Mouse (Mus musculus): ENCODE results near the gene Tex48. TPM values are rescaled to one million over a fixed set of nuclear protein-coding genes. Genes with fewer than 3 reads are reported as not detected.

Tex48 gene
- polyA plus RNA-seq, 1 experiment from 2014 or later, result not detected

DNA sequence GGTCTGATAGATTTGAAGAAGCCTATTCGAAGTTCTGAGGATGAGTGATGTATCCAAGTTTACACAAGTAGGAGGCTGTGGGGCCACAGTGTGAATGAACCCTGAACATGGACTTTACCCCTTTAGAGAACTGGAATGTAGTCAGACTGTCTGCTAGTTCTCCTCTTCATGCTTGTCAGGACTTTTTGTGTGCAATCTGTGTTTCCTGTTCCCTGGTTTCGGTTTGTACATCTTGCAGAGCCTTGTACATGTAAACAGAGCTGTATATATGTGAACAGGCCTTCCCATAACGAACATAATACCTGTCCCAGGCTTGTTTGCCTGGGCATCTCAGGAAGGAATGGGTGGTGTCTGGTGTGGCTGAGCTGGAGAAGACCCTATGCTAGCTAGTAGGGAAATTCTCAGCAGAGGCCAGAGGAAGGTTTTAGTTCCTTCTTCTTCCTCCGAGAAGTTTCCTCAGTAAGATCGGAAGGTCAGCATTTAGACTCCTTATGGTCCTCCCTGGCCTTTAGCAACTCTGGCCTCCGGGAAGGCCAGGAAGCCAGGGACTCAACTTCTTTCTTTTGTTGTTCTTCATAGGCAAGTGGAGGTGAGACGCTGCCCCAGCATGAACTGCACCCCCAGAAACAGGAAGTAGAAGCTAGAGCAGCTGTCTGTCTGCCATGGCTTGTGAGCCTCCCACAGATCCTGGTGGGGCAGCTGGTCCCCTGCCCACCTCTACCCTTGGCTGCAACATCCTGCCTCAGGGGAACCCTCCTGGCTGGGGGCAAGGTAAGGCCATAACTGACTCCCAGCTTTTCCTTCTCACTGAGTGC lies 60.2 kb downstream of the Tex48 start:
- WGBS, result 77% methylated on average over 7 of the region's 7 CpGs
- no peak for ATAC-seq (ENCODE audit: insufficient number of reproducible peaks, low FRiP score, low TSS enrichment, low read depth)

DNA sequence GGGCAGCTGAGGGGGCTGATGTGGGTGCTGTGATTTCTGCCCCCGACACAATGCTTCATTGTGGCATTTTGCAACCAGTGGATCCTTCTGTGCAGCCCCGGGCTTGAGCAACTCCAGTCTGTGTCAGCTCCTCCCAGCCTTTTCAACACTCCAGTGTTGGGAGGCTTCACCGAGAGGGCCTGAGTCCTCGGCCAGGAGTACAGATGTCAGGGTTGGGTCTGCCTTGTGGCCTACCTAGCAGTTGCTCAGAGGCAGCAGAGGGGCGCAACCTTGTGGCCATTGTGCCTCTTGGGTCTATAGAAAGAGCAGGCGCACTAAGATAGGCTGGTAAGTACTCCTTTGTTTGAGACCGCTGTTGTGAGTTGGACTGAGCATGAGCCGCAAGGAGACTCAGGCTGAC lies 62.1 kb downstream of the Tex48 start:
- ATAC-seq (ENCODE audit: insufficient number of reproducible peaks, low FRiP score, low TSS enrichment, low read depth), result no peak
- H3K4me3 ChIP-seq, result no peak overlapping the region
- no peak overlapping the region for H3K4me2 ChIP-seq
- peaks cover 37% of the 10 kb centered on the region for H3K4me1 ChIP-seq
- H3K27ac ChIP-seq, result peak overlapping the region; percentile 59; the same call in 1 of the 2 replicates
- no peak overlapping the region for H3K9ac ChIP-seq
- 71% methylated on average over 8 of the region's 8 CpGs for WGBS
- H3K9me3 ChIP-seq, result no peaks in the 10 kb centered on the region
- no peaks in the 10 kb centered on the region for H3K27me3 ChIP-seq
- H3K36me3 ChIP-seq, result peaks cover 3% of the 10 kb centered on the region; the same call in 1 of the 2 replicates

More for the DNA sequence above, 60.2 kb downstream of the Tex48 start:
- no peak overlapping the region for H3K4me2 ChIP-seq
- no peaks in the 10 kb centered on the region for H3K36me3 ChIP-seq
- no peak overlapping the region for H3K4me3 ChIP-seq
- no peak overlapping the region for H3K9ac ChIP-seq
- H3K9me3 ChIP-seq, result no peaks in the 10 kb centered on the region
- peaks cover 35% of the 10 kb centered on the region for H3K4me1 ChIP-seq
- no peaks in the 10 kb centered on the region for H3K27me3 ChIP-seq
- no peak overlapping the region for H3K27ac ChIP-seq

DNA sequence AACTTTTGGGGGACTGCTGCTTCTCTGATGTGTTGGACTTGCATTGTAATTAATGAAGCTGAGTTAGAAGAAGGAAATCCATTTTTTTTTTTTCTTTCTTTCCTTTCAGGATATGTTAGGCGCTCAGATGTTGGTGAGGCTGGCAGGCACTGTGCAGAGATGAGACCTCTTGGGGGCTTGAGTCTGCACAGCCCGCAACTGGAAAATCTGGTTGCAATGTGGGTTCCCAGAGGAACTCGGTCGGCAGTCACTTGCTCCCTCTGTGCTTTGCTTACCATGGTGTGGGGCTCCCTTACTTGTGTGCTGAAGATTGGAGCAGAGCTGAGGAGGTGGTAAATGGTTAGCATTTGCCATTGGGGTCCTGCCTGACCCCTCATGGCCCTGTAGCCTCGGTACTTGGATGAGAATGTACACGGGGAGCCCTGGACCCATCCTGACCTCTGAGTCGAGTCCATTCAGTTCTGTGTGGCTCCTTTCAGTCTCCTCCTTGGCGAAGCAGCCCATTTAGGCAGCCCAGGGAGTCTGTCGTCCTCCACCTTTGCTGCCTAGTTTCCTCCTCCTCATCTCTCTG lies 63.0 kb downstream of the Tex48 start:
- Histone ChIP-seq H3K4me1 (peaks cover 37% of the 10 kb centered on the region), H3K9ac (peak overlapping the region; percentile 82), H3K4me2 (peak overlapping the region; percentile 83), H3K27ac (peak overlapping the region; percentile 78), H3K36me3 (peaks cover 8% of the 10 kb centered on the region; the same call in 1 of the 2 replicates), H3K4me3 (peak overlapping the region; percentile 72), H3K27me3 (no peaks in the 10 kb centered on the region), H3K9me3 (no peaks in the 10 kb centered on the region)
- ATAC-seq (ENCODE audit: insufficient number of reproducible peaks, low FRiP score, low TSS enrichment, low read depth), result no peak
- 27% methylated on average over 9 of the region's 9 CpGs for WGBS

DNA sequence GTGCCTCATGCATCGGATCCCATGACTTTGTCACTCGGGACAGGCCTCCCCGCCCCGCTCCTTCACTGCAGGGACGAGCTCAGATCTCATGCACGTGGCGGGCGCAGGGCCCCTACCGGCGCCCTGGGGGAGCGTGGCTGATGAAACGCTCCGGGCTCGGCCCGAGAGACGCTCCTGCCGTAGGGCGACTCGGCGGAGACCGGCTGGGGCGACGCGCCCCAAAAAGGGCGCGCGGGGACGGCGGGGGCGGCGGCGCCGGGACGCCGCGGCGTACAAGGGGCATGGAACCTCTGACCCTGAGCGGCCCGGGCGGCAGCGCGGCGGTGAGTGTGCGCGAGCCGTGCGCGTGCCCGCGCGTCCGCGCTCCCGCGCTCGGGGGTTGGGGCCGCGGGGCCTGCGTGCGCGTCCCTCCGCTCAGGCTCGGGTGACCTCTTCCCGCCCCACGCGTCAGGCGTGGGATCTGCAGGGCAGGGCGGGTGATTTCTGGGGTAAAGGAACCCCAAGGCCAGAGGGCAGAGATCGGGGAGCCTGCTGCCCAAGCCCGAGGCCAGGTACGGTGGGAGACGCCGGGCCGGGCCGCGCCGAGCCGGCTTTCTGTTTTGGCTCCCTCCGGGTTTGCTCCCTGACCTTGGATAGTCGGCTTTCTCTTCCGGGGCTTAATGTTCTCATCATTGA lies 63.7 kb downstream of the Tex48 start, which contains the start of gene Tmem268:
TSS of gene Tmem268 (plus strand) at position 375 of the 675 bp plus-strand sequence.
- Histone ChIP-seq H3K4me1 (peaks cover 37% of the 10 kb centered on the region), H3K4me3 (peak within 1 kb of the TSS; percentile 72), H3K9ac (peak within 1 kb of the TSS; percentile 82), H3K27ac (peak within 1 kb of the TSS; percentile 78), H3K36me3 (peaks cover 10% of the 10 kb centered on the region), H3K4me2 (peak within 1 kb of the TSS; percentile 83), H3K9me3 (no peaks in the 10 kb centered on the region), H3K27me3 (no peaks in the 10 kb centered on the region)
- peak; percentile 74 for ATAC-seq (ENCODE audit: insufficient number of reproducible peaks, low FRiP score, low TSS enrichment, low read depth)
- WGBS, result under 1% methylated on average over 78 of the region's 81 CpGs

DNA sequence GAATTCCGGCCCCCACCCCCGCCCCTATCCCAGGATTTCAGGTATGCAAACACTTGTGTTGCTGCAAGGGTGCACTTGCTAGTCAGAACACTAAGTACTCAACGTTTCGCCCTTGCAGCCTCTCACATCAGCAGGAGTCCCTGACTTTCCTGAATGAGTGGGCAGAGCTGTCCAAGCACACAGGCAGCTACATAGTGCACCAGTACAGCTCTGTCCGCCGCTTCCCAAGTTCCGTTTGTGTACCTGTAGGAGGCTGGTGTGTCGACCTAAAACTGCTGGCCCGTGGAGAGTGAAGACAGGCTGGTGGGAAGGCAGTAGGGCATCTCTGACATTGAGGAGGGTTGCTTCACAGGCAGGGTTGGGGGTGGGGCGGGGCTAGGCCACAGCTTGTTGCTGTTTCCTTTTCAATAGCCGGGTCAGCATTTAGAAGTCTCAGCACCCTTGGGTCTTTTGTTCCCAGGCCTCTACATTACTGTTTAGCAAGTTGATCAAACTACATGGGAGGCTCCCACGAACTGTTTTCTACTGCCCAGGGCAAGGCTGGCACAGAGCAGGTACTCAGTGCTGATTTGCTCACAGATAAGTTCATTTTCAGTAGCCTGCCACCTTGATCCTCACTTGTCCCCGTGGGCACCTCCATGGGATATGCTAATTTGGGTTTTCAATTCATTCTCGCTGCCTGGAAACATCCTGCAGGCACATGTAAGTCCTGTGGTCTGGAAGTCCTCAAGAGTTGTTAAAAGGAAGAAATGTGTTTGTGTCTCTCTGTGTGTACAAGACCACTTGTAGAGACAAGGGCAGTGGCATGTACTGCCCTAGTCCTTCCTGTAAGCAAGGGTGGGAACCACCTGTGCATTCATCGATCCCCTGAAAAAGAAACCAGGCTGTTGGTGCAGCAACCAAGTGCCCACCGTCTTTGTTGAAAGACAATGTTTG lies 64.8 kb downstream of the Tex48 start:
- Histone ChIP-seq H3K27me3 (no peaks in the 10 kb centered on the region), H3K9ac (no peak overlapping the region), H3K4me2 (peak overlapping the region; percentile 83), H3K27ac (no peak overlapping the region), H3K4me1 (peaks cover 37% of the 10 kb centered on the region), H3K36me3 (peaks cover 20% of the 10 kb centered on the region), H3K4me3 (peak overlapping the region; percentile 72; the same call in 1 of the 2 replicates), H3K9me3 (no peaks in the 10 kb centered on the region)
- WGBS, result 42% methylated on average over 16 of the region's 16 CpGs
- no peak for ATAC-seq (ENCODE audit: insufficient number of reproducible peaks, low FRiP score, low TSS enrichment, low read depth)

Other genes with a start within 250 kb of the Tex48 start
- gene Akna, start 219.1 kb downstream of the Tex48 start, polyA plus RNA-seq (2015; fragmentation: Nextera tagmentation; extraction: Ambion mirVana), result 5.6 and 6.0 TPM in 2 replicates
- 3.6 and 4.8 TPM in 2 replicates for gene Whrn, start 126.4 kb downstream of the Tex48 start, polyA plus RNA-seq (2015; fragmentation: Nextera tagmentation; extraction: Ambion mirVana)
- 315 and 319 TPM in 2 replicates for gene Atp6v1g1, start 77.7 kb downstream of the Tex48 start, polyA plus RNA-seq (2015; fragmentation: Nextera tagmentation; extraction: Ambion mirVana)
- gene Tmem268, start 63.6 kb downstream of the Tex48 start, polyA plus RNA-seq (2015; fragmentation: Nextera tagmentation; extraction: Ambion mirVana), result 5.8 and 6.4 TPM in 2 replicates
- not detected in 2 replicates for gene Gm11213, start 17.2 kb downstream of the Tex48 start, polyA plus RNA-seq (2015; fragmentation: Nextera tagmentation; extraction: Ambion mirVana)
- gene Gm11214, start 41.0 kb upstream of the Tex48 start, polyA plus RNA-seq (2015; fragmentation: Nextera tagmentation; extraction: Ambion mirVana), result not detected in 2 replicates
- 0.26 and 0.46 TPM in 2 replicates for gene Tnfsf15, start 122.7 kb upstream of the Tex48 start, polyA plus RNA-seq (2015; fragmentation: Nextera tagmentation; extraction: Ambion mirVana)
- not detected in 2 replicates for gene Tnfsf8, start 238.9 kb upstream of the Tex48 start, polyA plus RNA-seq (2015; fragmentation: Nextera tagmentation; extraction: Ambion mirVana)